Mouse (Mus musculus) hindlimb bud, embryonic 11.5 days (tissue): ENCODE data around the gene Tuba4a.

Experiments
- DNase-seq: peaks from one replicate; pipeline ENCODE4 v3.0.0-alpha.2; 2012; ENCODE audit warnings: low read depth, low spot score; ENCODE audit errors: extremely low spot score

The Tuba4a gene

GRCm38 (mm10) chr1:75219531-75219930 lies at the start of gene Tuba4a:
Tuba4a (minus strand) TSS chr1:75219865.
- no peak for DNase-seq

- no peak for DNase-seq
These were observed 44.6 kb upstream of the Tuba4a start, which contains the start of gene Ptprn for GRCm38 (mm10) chr1:75264091-75264880. Ptprn (minus strand) TSS chr1:75264502.

- no peak for DNase-seq
These were observed 43.6 kb upstream of the Tuba4a start for GRCm38 (mm10) chr1:75262969-75263951.

GRCm38 (mm10) chr1:75261278-75261677 lies 41.6 kb upstream of the Tuba4a start:
- no peak for DNase-seq

GRCm38 (mm10) chr1:75255516-75256046 lies 35.9 kb upstream of the Tuba4a start:
- no peak for DNase-seq

GRCm38 (mm10) chr1:75254625-75255013 lies 35.0 kb upstream of the Tuba4a start:
- no peak for DNase-seq

GRCm38 (mm10) chr1:75253849-75254624 lies 34.4 kb upstream of the Tuba4a start:
- no peak for DNase-seq

- no peak for DNase-seq
These were observed 33.4 kb upstream of the Tuba4a start for GRCm38 (mm10) chr1:75253029-75253428.

GRCm38 (mm10) chr1:75252308-75252707 lies 32.6 kb upstream of the Tuba4a start:
- no peak for DNase-seq

- DNase-seq: no peak
These were observed 31.7 kb upstream of the Tuba4a start for GRCm38 (mm10) chr1:75251112-75251970.

GRCm38 (mm10) chr1:75250498-75250897 lies 30.8 kb upstream of the Tuba4a start:
- no peak for DNase-seq

- no peak for DNase-seq
These were observed 28.5 kb upstream of the Tuba4a start for GRCm38 (mm10) chr1:75248041-75248772.

- no peak for DNase-seq
These were observed 27.6 kb upstream of the Tuba4a start for GRCm38 (mm10) chr1:75247071-75247930.

GRCm38 (mm10) chr1:75244836-75245235 lies 25.2 kb upstream of the Tuba4a start:
- DNase-seq: no peak

GRCm38 (mm10) chr1:75244175-75244826 lies 24.6 kb upstream of the Tuba4a start:
- no peak for DNase-seq

GRCm38 (mm10) chr1:75243411-75243810 lies 23.7 kb upstream of the Tuba4a start:
- DNase-seq: no peak

- DNase-seq: no peak
These were observed 19.9 kb upstream of the Tuba4a start for GRCm38 (mm10) chr1:75239591-75239990.
